Mouse (Mus musculus): ENCODE measurements at regions not wholly inside any gene's neighbourhood (a gene's known extent, or its start where the extent isn't known, plus 50 kb on each side); places are given as distances from the start of the nearest gene placed in this dataset.

GRCm38 (mm10) chr2:128393921-128394320 is 197.1 kb upstream of the Spdye4c start:
- DNase-seq (ENCODE audit: low spot score in 2 of 2) = no peak

- no peak for DNase-seq (ENCODE audit: low spot score in 2 of 2)
Observed at GRCm38 (mm10) chr2:128395308-128396007, 195.6 kb upstream of the Spdye4c start.

DNA sequence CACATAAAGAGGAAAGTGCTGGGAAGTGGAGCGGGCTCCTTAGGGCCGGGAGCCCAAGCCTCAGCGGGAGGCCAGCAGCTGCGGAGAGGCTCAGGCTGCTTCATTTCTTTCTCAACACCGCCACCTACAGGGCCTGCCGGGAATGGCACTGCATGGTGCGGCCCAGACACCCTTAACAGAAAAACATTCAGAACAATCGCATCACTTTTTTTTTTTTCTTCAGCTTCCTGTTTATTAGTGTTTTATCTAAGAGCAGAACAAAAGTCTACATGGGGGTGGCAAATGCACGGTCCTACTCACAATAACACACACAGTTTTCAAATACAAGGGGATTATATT is 195.0 kb upstream of the Spdye4c start:
- DNase-seq (ENCODE audit: low spot score in 2 of 2) = peak; percentile 94 to 98

- no peak for DNase-seq (ENCODE audit: low spot score in 2 of 2)
Observed at GRCm38 (mm10) chr2:128401359-128401758, 189.7 kb upstream of the Spdye4c start.

DNA sequence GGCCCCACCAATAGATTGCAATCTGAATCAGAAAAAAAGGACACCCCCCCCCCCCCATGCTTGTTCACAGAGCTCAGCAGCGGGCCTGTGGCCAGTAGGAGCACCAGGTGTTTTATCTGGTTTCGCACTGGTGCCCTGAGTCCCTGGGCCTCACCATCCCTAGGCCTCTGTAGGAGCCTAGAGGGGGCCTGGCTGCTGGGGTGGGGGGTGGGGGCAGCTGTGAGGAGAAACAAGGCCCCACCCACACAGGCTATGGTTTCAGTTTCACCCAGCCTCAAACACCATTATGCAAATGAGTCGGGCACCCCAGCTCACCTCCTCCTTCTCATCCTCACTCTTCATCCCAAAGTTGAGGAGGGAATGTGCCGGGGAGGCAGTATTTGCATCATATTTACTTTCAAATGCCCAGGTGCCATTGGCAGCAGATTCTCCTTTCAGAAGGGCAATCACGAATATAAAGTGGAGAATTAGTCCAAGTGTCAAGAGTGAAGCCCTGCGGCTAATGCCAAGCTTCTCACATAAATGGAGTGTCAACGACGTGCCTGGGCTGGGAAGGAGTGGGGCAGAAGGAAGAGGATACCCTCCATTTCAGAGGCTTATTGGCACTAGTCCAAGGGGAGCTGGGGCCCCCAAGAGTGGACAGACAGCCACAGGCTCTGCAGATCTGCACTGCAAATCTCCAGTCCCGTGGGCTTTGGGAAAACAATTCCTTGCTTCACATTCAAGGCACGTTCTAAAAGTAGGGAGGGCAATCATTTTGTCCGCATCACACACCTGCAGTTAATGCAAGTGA is 187.7 kb upstream of the Spdye4c start:
- no peak for DNase-seq (ENCODE audit: low spot score in 2 of 2)

- no peak for DNase-seq (ENCODE audit: low spot score in 2 of 2)
Observed at GRCm38 (mm10) chr2:128404405-128404804, 186.6 kb upstream of the Spdye4c start.

- DNase-seq (ENCODE audit: low spot score in 2 of 2) = no peak
Observed at GRCm38 (mm10) chr2:128407076-128407475, 183.9 kb upstream of the Spdye4c start.

DNA sequence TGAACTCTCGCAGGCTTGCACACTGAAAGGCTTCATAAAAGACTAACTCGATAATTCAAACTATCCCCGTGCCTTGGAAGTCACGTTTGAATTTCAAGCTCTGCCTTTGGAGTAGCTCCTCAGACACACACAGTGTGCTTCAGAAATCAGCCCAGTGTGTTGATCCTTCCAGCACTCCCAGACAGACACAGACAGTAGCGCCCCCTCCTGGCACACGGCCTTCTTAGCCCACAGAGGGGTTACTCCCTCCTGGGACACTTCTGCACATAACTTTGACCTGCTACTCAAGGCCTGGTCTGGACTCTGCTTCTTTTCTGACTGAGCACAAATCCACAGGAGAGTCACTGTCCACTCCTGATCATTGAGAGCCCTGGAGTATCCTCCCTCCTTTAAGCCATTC is 182.3 kb upstream of the Spdye4c start:
- no peak for DNase-seq (ENCODE audit: low spot score in 2 of 2)

DNA sequence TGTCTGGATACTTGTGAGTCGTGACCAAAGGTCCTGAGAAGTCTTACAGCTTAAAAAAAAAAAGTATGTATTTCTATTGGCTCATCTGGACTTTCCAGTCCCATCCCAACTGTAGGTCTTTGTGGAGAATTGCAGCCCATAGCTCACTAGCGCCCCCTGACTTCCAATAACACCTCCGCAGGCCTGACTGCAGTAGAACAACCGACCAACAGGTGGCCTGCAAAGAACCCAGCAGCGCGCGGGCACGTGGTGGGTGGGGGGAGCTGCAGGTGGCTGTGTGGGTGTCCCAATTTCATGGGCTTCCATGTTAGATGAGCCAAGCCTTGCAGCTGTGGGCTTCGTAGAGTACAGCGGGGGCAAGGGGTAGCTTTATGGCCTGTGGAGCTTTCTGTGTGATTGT is 178.7 kb upstream of the Spdye4c start:
- peak; percentile 21 to 31 for DNase-seq (ENCODE audit: low spot score in 2 of 2)

- no peak for DNase-seq (ENCODE audit: low spot score in 2 of 2)
Observed at GRCm38 (mm10) chr2:128412974-128413373, 178.0 kb upstream of the Spdye4c start.

DNA sequence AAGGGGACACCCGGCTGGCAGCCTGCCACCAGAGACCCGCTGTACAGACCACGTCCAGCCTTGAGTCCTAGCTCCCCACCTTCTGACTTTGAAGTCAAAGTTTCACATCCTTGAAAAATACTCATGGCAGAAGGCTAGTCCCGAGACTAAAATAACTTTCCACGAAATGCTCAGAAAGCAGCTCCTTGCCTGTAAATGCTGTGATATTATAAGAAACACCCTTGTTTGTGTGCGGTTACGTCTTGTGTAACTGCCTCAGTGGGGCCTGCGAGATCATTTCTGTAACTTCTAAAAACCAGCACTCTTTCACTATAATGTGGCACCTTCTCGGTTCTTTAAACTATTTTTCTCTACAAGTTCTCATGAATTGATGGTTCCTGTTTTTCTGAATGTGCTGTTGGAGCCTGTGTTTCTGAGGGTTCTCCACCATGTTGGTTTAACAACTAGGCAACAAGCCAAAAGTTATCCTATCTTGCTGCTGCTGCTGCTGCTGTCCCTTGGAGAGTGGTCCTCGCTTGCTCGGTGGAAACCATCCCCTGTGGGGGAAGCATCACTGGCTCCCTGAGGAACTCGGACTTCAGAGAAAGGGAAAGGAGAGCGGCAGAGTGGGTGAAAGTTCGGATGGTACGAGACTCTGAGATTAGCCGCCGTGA is 176.3 kb upstream of the Spdye4c start:
- no peak for DNase-seq (ENCODE audit: low spot score in 2 of 2)

GRCm38 (mm10) chr2:128416416-128416815 is 174.6 kb upstream of the Spdye4c start:
- DNase-seq (ENCODE audit: low spot score in 2 of 2) = no peak

GRCm38 (mm10) chr2:128418960-128419359 is 172.0 kb upstream of the Spdye4c start:
- no peak for DNase-seq (ENCODE audit: low spot score in 2 of 2)

GRCm38 (mm10) chr2:128420406-128420805 is 170.6 kb upstream of the Spdye4c start:
- DNase-seq (ENCODE audit: low spot score in 2 of 2) = no peak

- DNase-seq (ENCODE audit: low spot score in 2 of 2) = no peak
Observed at GRCm38 (mm10) chr2:128422677-128423076, 168.3 kb upstream of the Spdye4c start.

DNA sequence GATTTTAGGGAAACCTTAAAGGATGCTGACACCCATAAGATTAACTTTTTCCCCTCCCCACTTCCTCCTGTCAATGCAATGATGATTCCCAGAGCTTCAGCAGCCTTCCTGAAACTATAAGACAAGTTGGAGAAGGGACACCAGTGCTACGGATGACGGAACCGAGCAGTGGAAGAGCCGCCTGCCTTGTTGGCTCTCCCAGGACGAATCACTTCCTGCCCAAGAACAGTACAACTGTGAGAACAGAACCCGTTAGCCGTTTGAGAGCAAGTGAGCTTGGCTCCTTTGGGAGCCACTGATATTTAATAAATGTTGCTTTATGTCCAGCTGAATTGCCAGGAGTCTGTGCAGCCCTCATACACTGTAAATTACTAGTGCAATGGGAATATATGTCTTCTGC is 166.8 kb upstream of the Spdye4c start:
- DNase-seq (ENCODE audit: low spot score in 2 of 2) = no peak

DNA sequence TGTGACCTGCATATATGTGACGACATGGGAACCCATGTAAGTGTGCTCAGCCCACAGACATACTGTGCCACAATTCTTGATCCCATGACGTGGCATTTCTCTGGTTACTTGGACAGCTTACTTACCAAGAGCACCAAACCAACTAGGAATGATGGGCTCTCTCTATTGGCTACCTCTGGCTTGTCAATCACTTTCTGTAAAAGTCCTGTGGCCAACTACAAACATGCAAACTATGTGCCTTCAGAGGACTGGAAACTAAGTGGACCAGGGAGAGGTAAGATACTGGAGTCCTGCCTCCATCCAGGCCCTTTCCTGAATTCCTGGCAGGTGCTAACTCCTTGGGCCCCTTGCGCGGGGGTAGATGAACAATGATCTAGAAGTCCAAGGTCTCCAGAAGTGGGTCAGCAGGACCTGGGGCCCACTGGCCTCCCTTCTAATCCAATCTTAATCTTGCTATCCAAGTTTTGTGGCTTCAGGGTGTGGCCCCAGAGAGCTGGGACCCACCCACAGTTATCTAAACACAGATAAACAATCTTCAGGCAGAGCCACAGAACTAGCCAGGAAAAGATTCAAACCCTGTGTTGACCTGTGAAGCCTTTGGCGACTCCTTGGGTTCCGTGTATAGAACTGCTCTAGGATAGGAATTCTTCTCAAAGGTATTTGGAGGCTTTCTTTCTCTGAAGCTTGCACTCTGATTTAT is 163.7 kb upstream of the Spdye4c start:
- no peak for DNase-seq (ENCODE audit: low spot score in 2 of 2)

GRCm38 (mm10) chr2:128428154-128428553 is 162.9 kb upstream of the Spdye4c start:
- DNase-seq (ENCODE audit: low spot score in 2 of 2) = no peak

- no peak for DNase-seq (ENCODE audit: low spot score in 2 of 2)
Observed at GRCm38 (mm10) chr2:128428651-128429633, 162.1 kb upstream of the Spdye4c start.

GRCm38 (mm10) chr2:128429786-128430185 is 161.2 kb upstream of the Spdye4c start:
- no peak for DNase-seq (ENCODE audit: low spot score in 2 of 2)

DNA sequence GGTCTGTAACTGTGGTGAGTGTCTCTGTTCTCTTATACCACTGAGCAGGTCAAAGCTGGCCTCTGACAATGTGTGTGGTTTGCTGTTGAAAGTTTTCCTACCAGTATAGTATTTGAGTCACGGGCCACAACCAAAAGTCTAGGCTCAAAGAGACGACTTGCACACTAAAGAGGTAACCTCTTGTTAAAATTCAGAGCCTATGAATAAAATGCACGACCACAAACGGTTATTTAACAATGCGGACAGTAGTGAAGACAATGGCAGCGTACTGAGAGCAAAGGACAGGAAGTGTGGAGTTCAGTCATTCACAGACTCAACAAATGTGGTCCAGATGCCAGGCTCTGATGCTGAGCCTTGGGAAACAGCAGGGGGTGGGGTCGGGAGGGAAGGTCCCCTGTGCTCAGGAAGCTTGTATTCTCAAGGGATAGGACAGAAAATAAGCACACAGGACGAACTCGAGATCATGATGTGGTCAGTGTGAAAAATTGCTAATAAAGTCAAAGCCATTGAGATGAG is 160.2 kb upstream of the Spdye4c start:
- DNase-seq (ENCODE audit: low spot score in 2 of 2) = no peak
